Mouse (Mus musculus) cerebellum, adult 2 months (tissue): ENCODE results near the gene Fgd6. TPM values are rescaled to one million over a fixed set of nuclear protein-coding genes. Genes with fewer than 3 reads are reported as not detected.

Experiments used
- DNase-seq, 2 experiments: peaks; one replicate each; pipeline ENCODE4 v3.0.0; 2021
- H3K27ac ChIP-seq: fragments of 200-500 bp; 2 replicates; pipeline ENCODE4 v1.5.1; 2012; ENCODE audit warnings: low read length, control low read depth, inconsistent platforms; ENCODE audit not compliant: insufficient read depth
- H3K27me3 ChIP-seq: fragments of 200-500 bp; 2 replicates; pipeline ENCODE4 v1.6.1; 2012; ENCODE audit warnings: inconsistent platforms, mild to moderate bottlenecking, low read length, moderate library complexity; ENCODE audit not compliant: control insufficient read depth, insufficient read depth
- H3K4me1 ChIP-seq: fragments of 200-500 bp; 2 replicates; pipeline ENCODE4 v1.6.1; 2011; ENCODE audit warnings: low read length; ENCODE audit not compliant: control insufficient read depth, insufficient read depth
- H3K4me3 ChIP-seq: fragments of 200-500 bp; replicated peaks from 2 replicates; pipeline ENCODE3; 2011; ENCODE audit warnings: mild to moderate bottlenecking, low read depth, low read length, control low read depth; ENCODE audit not compliant: insufficient read depth
- CTCF ChIP-seq: fragments of 200-500 bp; IDR thresholded peaks from 2 replicates; pipeline ENCODE4 v1.5.1; 2011; ENCODE audit warnings: low read depth, mild to moderate bottlenecking, control low read depth, low read length, moderate library complexity, borderline replicate concordance; ENCODE audit not compliant: insufficient read depth
- POLR2A ChIP-seq: fragments of 200-500 bp; IDR thresholded peaks from 2 replicates; pipeline ENCODE4 v1.6.1; 2011; ENCODE audit warnings: low read length, control low read depth, borderline replicate concordance; ENCODE audit not compliant: insufficient read depth
- WGBS: fragments of 180-500 bp; shearing (Covaris S2); methylation state at CpG from one replicate; pipeline ENCODE4 v1.1.7; 2018; 5-methylcytosine and 5-hydroxymethylcytosine counted together
- polyA plus RNA-seq: library from polyadenylated mRNA; depleted of rRNA; stranded (reverse); fragments of >200 nt; gene quantifications from 2 replicates; pipeline ENCODE4 v1.2.3, GENCODE M21; 2012

Fgd6 gene
- polyA plus RNA-seq, 1 experiment = 5.4 TPM

GRCm38 (mm10) chr10:94087367-94088077, 51.7 kb downstream of the Fgd6 start:
- DNase-seq = peak in 1 of 2 experiments; percentile 23
- no peak for TF ChIP-seq CTCF
- no peak for TF ChIP-seq POLR2A
- Histone ChIP-seq H3K4me1 (no peaks in the 10 kb centered on the region), H3K27me3 (no peaks in the 10 kb centered on the region), H3K4me3 (no peak overlapping the region), H3K27ac (no peak overlapping the region)
- 44% methylated on average over 11 of the region's 11 CpGs for WGBS

DNA sequence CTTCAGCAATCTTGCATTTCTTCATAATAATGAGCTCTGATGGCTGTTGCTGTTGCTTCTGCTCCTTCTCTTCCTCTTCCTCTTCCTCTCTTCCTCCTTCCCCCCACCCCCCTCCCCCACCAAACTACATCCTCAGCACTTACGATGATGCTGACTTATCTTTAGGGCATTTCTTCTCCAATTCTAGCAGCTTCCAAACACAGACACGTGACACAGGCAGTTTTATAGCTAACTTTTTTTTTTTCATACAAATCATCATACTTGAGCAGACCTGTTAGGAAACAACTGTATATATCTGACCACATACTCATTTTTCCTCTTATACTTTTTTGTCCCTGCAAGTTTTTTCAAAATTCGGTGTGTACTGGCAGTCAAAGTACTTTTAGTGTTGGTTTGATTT, 54.2 kb downstream of the Fgd6 start:
- no peak overlapping the region for H3K27ac ChIP-seq
- H3K27me3 ChIP-seq = no peaks in the 10 kb centered on the region
- H3K4me1 ChIP-seq = no peaks in the 10 kb centered on the region
- 95% methylated on average over 3 of the region's 3 CpGs for WGBS
- H3K4me3 ChIP-seq = no peak overlapping the region
- DNase-seq = no peak
- TF ChIP-seq POLR2A (no peak), CTCF (no peak)

DNA sequence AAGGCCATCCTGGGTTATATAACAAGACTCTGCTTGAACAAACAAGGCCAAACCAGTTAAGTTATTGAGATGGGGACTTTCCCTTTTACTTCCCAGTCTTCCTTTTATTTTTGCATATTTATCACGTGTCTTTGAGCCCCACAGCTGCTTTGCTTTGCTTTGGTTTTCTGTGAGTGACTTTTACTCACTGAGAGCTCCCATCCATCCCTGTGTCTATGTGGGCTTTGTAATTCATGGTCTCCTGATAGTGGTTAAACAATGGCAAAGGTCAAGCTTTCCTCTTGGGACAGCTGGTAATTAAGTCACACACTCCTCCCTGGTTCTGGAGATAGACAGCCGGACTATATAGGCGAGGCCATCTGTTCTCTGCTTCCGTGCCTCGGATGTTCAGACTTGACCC, 57.7 kb downstream of the Fgd6 start:
- WGBS = 47% methylated on average over 5 of the region's 5 CpGs
- no peaks in the 10 kb centered on the region for H3K27me3 ChIP-seq
- no peak overlapping the region for H3K27ac ChIP-seq
- no peak overlapping the region for H3K4me3 ChIP-seq
- no peaks in the 10 kb centered on the region for H3K4me1 ChIP-seq
- no peak for TF ChIP-seq CTCF
- TF ChIP-seq POLR2A = no peak
- DNase-seq = no peak

DNA sequence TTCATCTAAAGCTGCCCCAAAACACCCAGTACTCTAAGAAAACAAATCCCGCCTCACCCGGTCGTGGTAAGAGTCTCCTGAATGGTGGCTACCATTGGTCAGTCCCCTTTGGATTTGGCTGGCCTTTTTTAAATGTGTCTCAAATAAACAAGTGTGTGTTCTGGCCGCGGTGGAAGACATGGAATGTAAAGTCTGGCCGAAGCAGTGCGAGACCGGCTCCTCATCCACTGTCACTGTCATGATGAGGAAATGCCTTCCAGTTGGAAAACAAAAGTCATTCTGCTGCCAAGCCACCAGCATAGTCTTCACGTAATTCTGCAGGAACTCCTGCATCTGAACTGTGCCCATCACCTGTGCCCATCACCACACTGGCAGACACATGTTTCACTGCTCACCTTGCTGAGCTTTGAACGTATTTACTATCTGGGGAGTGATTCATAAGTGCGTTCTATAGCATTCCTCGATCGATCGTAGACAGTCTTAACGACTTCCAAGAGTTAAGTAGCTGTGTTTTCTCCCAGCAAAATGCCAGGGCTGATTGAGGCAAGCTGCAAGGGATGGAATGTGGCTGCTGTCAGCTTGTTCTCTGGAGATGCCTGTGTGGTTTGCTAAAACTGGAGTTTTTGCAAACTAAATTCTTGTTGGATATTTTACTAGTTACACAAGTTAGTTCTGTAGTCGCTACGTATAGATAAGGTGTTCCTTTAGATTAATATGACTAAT, 60.1 kb downstream of the Fgd6 start:
- Histone ChIP-seq H3K4me3 (no peak overlapping the region), H3K27me3 (no peaks in the 10 kb centered on the region), H3K27ac (no peak overlapping the region), H3K4me1 (no peaks in the 10 kb centered on the region)
- TF ChIP-seq CTCF = no peak
- TF ChIP-seq POLR2A = no peak
- no peak for DNase-seq
- WGBS = 87% methylated on average over 17 of the region's 17 CpGs

GRCm38 (mm10) chr10:94097081-94097845, 61.5 kb downstream of the Fgd6 start:
- no peak for DNase-seq
- WGBS = 73% methylated on average over 3 of the region's 3 CpGs
- H3K27me3 ChIP-seq = no peaks in the 10 kb centered on the region
- H3K27ac ChIP-seq = no peak overlapping the region
- no peaks in the 10 kb centered on the region for H3K4me1 ChIP-seq
- H3K4me3 ChIP-seq = no peak overlapping the region
- TF ChIP-seq CTCF (no peak), POLR2A (no peak)

DNA sequence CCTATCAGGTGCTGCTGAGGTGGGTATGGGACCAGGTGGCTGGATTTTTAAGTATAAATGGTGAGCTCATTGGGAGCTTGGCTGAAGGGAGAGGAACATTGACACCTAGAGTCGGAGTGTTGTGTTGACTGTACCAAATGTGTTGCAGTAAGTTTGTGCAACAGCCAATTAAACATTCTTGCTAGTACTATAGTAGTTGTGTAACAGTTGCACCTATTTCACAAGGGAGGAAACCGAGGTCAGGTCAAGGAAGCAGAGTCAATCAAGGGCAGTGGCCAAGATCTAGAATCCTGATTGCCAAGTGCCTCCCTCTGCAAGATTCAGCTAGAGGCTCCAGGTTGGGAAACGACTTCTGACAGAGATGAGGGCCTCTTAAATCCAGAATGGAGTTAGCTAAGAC, 62.3 kb downstream of the Fgd6 start:
- Histone ChIP-seq H3K4me3 (no peak overlapping the region), H3K4me1 (no peaks in the 10 kb centered on the region), H3K27me3 (no peaks in the 10 kb centered on the region), H3K27ac (no peak overlapping the region)
- WGBS = 90% methylated on average over 3 of the region's 3 CpGs
- TF ChIP-seq CTCF (no peak), POLR2A (no peak)
- no peak for DNase-seq

GRCm38 (mm10) chr10:94105498-94105897, 69.7 kb downstream of the Fgd6 start:
- Histone ChIP-seq H3K4me1 (no peaks in the 10 kb centered on the region), H3K27me3 (no peaks in the 10 kb centered on the region), H3K27ac (no peak overlapping the region), H3K4me3 (no peak overlapping the region)
- TF ChIP-seq CTCF (no peak), POLR2A (no peak)
- no peak for DNase-seq
- 94% methylated on average over 10 of the region's 10 CpGs for WGBS
